Comparison of ENCODE assay signal across 8 mouse cellular contexts in the genomic region with DNA sequence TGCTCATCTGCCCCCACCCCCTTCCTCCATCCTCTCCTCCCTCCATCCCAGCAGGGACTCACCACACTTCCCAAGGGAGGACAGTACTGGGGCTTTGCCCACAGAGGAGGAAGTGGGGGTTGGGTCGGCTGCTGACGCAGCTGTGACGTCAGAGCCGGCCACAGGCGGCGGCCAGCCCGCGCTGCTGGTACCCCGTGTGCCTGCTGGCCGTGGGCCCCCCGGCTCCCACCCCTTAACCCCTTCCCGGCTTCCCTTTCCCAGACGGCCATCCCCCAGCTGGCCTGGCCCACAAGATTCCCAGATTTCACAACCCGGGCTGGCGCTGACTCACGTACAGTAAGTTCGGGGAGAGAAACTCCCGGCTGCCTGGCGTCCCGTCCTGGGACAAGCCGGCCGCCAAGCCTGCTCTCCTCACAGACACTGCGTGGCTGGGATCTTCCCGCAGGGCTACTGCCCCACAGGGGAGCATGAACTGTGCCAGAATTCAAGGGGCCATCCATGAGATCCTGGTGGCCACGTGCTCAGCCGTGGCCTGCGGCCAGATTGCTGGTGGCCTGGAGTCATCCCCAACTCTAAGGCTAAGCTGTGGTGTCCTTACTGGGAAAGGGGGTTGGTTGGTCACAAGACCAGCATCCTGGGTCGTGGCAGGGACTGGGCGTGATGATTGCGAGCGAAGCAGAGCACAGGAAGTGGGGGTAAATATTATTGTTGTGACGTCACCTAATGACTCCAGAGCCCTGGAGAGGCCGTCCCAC.
A peak's percentile ranks its signal among the peaks of the same experiment; 100 is the strongest.
DNase-seq lines count a peak whose midpoint lies in the region; ATAC-seq and TF ChIP-seq lines count a peak whose summit lies in the region.

No protein-coding gene starts in this region.

- peak; percentile 67 for TF ChIP-seq POLR2A in CH12.LX (IDR thresholded peaks at IDR 0.05; ENCODE audit: low read depth, low read length)

- WGBS in forebrain, embryonic 16.5 days = 3% methylated on average over 32 of the region's 33 CpGs
- WGBS in macrophage (ENCODE audit: missing documents) = under 1% methylated on average over 32 of the region's 33 CpGs

- H3K4me1 ChIP-seq in CH12.LX (ENCODE audit: control insufficient read depth in 1 of 2, insufficient read depth in 2 of 2) = peaks cover 10 to 21% of the 10 kb centered on the region in 2 experiments
- H3K4me1 ChIP-seq in forebrain, embryonic 16.5 days (replicated peaks; ENCODE audit: control insufficient read depth, insufficient read depth, low read length) = peaks cover 17% of the 10 kb centered on the region

- peak overlapping the region; percentile 74 for H3K9ac ChIP-seq in CH12.LX (ENCODE audit: insufficient read depth, low read depth)
- peak overlapping the region; percentile 59 for H3K9ac ChIP-seq in forebrain, embryonic 16.5 days (replicated peaks; ENCODE audit: low read depth, low read length)

- TF ChIP-seq EP300 in CH12.LX (IDR thresholded peaks at IDR 0.05; ENCODE audit: low read length) = no peak

- TF ChIP-seq CTCF in CH12.LX (conservative IDR thresholded peaks at IDR 0.05 in 1 of 2, IDR thresholded peaks at IDR 0.05 in 1 of 2; ENCODE audit: low read depth in 2 of 2, low read length in 2 of 2) = no peak

- no peak for DNase-seq in CH12.LX (ENCODE audit: extremely low read depth)
- peak; percentile 92 for DNase-seq in adrenal gland, postnatal 14 days
- peak; percentile 51 to 56 for DNase-seq in layer of hippocampus, postnatal 10 days (ENCODE audit: low spot score in 2 of 2)
- peak; percentile 79 for DNase-seq in retina, postnatal 1 day
- DNase-seq in urinary bladder, adult 2 months (ENCODE audit: low spot score) = peak; percentile 72

- H3K27me3 ChIP-seq in CH12.LX (replicated peaks) = peaks cover 95% of the 10 kb centered on the region
- H3K27me3 ChIP-seq in forebrain, embryonic 16.5 days (replicated peaks; ENCODE audit: control insufficient read depth, insufficient read depth, low read length) = no peaks in the 10 kb centered on the region

- H3K4me3 ChIP-seq in CH12.LX (replicated peaks in 1 of 3; ENCODE audit: low read depth in 2 of 3, low read length in 2 of 3, poor library complexity in 1 of 3) (peak overlapping the region; percentile 16 to 65 (median 44)), macrophage (ENCODE audit: inconsistent target) (peak overlapping the region; percentile 50)
- peak overlapping the region; percentile 56 for H3K4me3 ChIP-seq in forebrain, embryonic 16.5 days (replicated peaks; ENCODE audit: low read length)

- in situ Hi-C loops in CH12.LX (cut with MboI; ENCODE audit: low pct_ligation_motif_present, low pct_unique_long_range_greater_than_20kb, low sequenced_read_pairs) = no loop called here

- ATAC-seq in forebrain, embryonic 16.5 days = peak; percentile 67
- ATAC-seq in hematopoietic stem cell, adult 5-6 weeks (replicated peaks in 1 of 2; ENCODE audit: insufficient read depth in 1 of 2, low FRiP score in 2 of 2, low TSS enrichment in 1 of 2, low read depth in 1 of 2, poor library complexity in 2 of 2, severe bottlenecking in 2 of 2) = peak; percentile 48 to 57

- H3K9me3 ChIP-seq in CH12.LX (replicated peaks; ENCODE audit: low read length) = no peaks in the 10 kb centered on the region
- no peaks in the 10 kb centered on the region for H3K9me3 ChIP-seq in forebrain, embryonic 16.5 days (ENCODE audit: control insufficient read depth, low read length)

- H3K79me2 ChIP-seq in CH12.LX (replicated peaks; ENCODE audit: control insufficient read depth, extremely low read depth, insufficient read depth, poor library complexity, severe bottlenecking) (no peaks in the 10 kb centered on the region), macrophage (ENCODE audit: inconsistent target) (peaks cover 23% of the 10 kb centered on the region; the same call in 1 of the 2 replicates)

- H3K27ac ChIP-seq in CH12.LX (ENCODE audit: insufficient read depth, low read depth) = no peak overlapping the region
- H3K27ac ChIP-seq in forebrain, embryonic 16.5 days (ENCODE audit: low read length) = peak overlapping the region; percentile 28; the same call in 1 of the 2 replicates
- peak overlapping the region; percentile 96 for H3K27ac ChIP-seq in macrophage

- dilution Hi-C loops in CH12.LX (cut with MboI; ENCODE audit: extremely low pct_ligation_motif_present, extremely low pct_unique_long_range_greater_than_20kb, low sequenced_read_pairs) = no loop called here

- TF ChIP-seq RAD21 in CH12.LX (IDR thresholded peaks at IDR 0.05; ENCODE audit: low read depth, low read length) = no peak

- no peaks in the 10 kb centered on the region for H3K36me3 ChIP-seq in CH12.LX (replicated peaks in 1 of 2; ENCODE audit: control insufficient read depth in 1 of 2, insufficient read depth in 1 of 2, low read length in 1 of 2)
- no peaks in the 10 kb centered on the region for H3K36me3 ChIP-seq in forebrain, embryonic 16.5 days (ENCODE audit: control insufficient read depth, insufficient read depth)
- no peaks in the 10 kb centered on the region for H3K36me3 ChIP-seq in macrophage (ENCODE audit: inconsistent target)

- H3K4me2 ChIP-seq in CH12.LX (ENCODE audit: insufficient read depth, low read depth, poor library complexity, severe bottlenecking) = peak overlapping the region; percentile 64
- peak overlapping the region; percentile 91 for H3K4me2 ChIP-seq in forebrain, embryonic 16.5 days (ENCODE audit: low read length)

TF ChIP-seq in CH12.LX, 34 proteins besides CTCF, POLR2A, EP300 and RAD21:
- TF ChIP-seq ZKSCAN1 (IDR thresholded peaks at IDR 0.05; ENCODE audit: borderline replicate concordance, low read depth, low read length) = no peak
- TF ChIP-seq MXI1 (IDR thresholded peaks at IDR 0.05; ENCODE audit: low read depth, low read length) = peak; percentile 86
- no peak for TF ChIP-seq E2F4 (IDR thresholded peaks at IDR 0.05; ENCODE audit: insufficient replicate concordance, low read depth, low read length)
- no peak for TF ChIP-seq RCOR1 (conservative IDR thresholded peaks at IDR 0.05; ENCODE audit: low read depth, low read length)
- TF ChIP-seq HCFC1 (IDR thresholded peaks at IDR 0.05; ENCODE audit: low read depth, low read length) = peak; percentile 21; the same call in 1 of the 2 replicates
- peak; percentile 72 for TF ChIP-seq ETS1 (conservative IDR thresholded peaks at IDR 0.05; ENCODE audit: low read depth, low read length)
- TF ChIP-seq SIN3A (IDR thresholded peaks at IDR 0.05; ENCODE audit: low read length) = peak; percentile 56; the same call in 1 of the 2 replicates
- no peak for TF ChIP-seq KAT2A (IDR thresholded peaks at IDR 0.05; ENCODE audit: insufficient replicate concordance, low read length)
- peak; percentile 91 for TF ChIP-seq CHD2 (IDR thresholded peaks at IDR 0.05; ENCODE audit: low read length)
- TF ChIP-seq TCF12 (IDR thresholded peaks at IDR 0.05; ENCODE audit: low read depth, low read length) = peak; percentile 57; the same call in 1 of the 2 replicates
- no peak for TF ChIP-seq USF2 (conservative IDR thresholded peaks at IDR 0.05; ENCODE audit: low read depth, low read length)
- no peak for TF ChIP-seq JUN (IDR thresholded peaks at IDR 0.05; ENCODE audit: insufficient read depth, low read depth, low read length)
- peak; percentile 29; the same call in 1 of the 2 replicates for TF ChIP-seq BHLHE40 (IDR thresholded peaks at IDR 0.05; ENCODE audit: low read depth, low read length)
- 0 out of 2 replicates have a peak, but pooled peaks have one; percentile 41 for TF ChIP-seq NELFE (IDR thresholded peaks at IDR 0.05; ENCODE audit: low read depth, low read length)
- TF ChIP-seq UBTF (IDR thresholded peaks at IDR 0.05; ENCODE audit: low read depth, low read length) = no peak
- TF ChIP-seq MAFK (IDR thresholded peaks at IDR 0.05; ENCODE audit: insufficient replicate concordance, low read length) = no peak
- no peak for TF ChIP-seq SMC3 (IDR thresholded peaks at IDR 0.05; ENCODE audit: low read depth, low read length)
- TF ChIP-seq ZNF384 (IDR thresholded peaks at IDR 0.05; ENCODE audit: low read depth, low read length) = no peak
- TF ChIP-seq MAX (IDR thresholded peaks at IDR 0.05; ENCODE audit: low read length) = peak; percentile 80
- no peak for TF ChIP-seq TBP (conservative IDR thresholded peaks at IDR 0.05; ENCODE audit: low read depth, low read length)
- no peak for TF ChIP-seq JUND (conservative IDR thresholded peaks at IDR 0.05; ENCODE audit: low read depth, low read length)
- peak; percentile 58 for TF ChIP-seq MEF2A (IDR thresholded peaks at IDR 0.05; ENCODE audit: borderline replicate concordance, low read depth, low read length)
- TF ChIP-seq ZC3H11A (IDR thresholded peaks at IDR 0.05; ENCODE audit: low read depth, low read length) = no peak
- no peak for TF ChIP-seq NRF1 (IDR thresholded peaks at IDR 0.05; ENCODE audit: low read depth, low read length)
- TF ChIP-seq MAZ (IDR thresholded peaks at IDR 0.05; ENCODE audit: low read depth, low read length) = no peak; the same call in 1 of the 2 replicates
- peak; percentile 58; the same call in 1 of the 2 replicates for TF ChIP-seq ELF1 (IDR thresholded peaks at IDR 0.05; ENCODE audit: low read depth, low read length)
- TF ChIP-seq IRF4 (IDR thresholded peaks at IDR 0.05; ENCODE audit: low read depth, low read length) = peak; percentile 65; the same call in 1 of the 2 replicates
- no peak for TF ChIP-seq POLR2AphosphoS2 (IDR thresholded peaks at IDR 0.05; ENCODE audit: low read depth, low read length)
- no peak for TF ChIP-seq ZMIZ1 (IDR thresholded peaks at IDR 0.05; ENCODE audit: low read depth, low read length)
- no peak for TF ChIP-seq PAX5 (IDR thresholded peaks at IDR 0.05; ENCODE audit: low read length)
- TF ChIP-seq MYC (IDR thresholded peaks at IDR 0.05; ENCODE audit: low read depth, low read length) = 0 out of 2 replicates have a peak, but pooled peaks have one; percentile 21
- no peak for TF ChIP-seq GABPA (IDR thresholded peaks at IDR 0.05; ENCODE audit: insufficient replicate concordance, low read depth, low read length)
- no peak for TF ChIP-seq CHD1 (IDR thresholded peaks at IDR 0.05; ENCODE audit: low read depth, low read length)
- peak; percentile 6; the same call in 1 of the 2 replicates for TF ChIP-seq USF1 (IDR thresholded peaks at IDR 0.05; ENCODE audit: low read depth, low read length)
